Mouse (Mus musculus) gastrocnemius, postnatal 10 days (tissue): ENCODE data around the gene Tmem201. TPM values are rescaled to one million over a fixed set of nuclear protein-coding genes. Genes with fewer than 3 reads are reported as not detected.

Experiments
- DNase-seq: peaks from one replicate; pipeline ENCODE4 v3.0.0; 2021; ENCODE audit warnings: mixed read lengths
- total RNA-seq, 2 experiments: library from RNA; stranded (reverse); gene quantifications; 2 replicates each; pipeline ENCODE4 v1.2.3; 2021

The Tmem201 gene
- total RNA-seq, 2 experiments from 2014 or later = 49.7 to 52.2 TPM

GRCm38 (mm10) chr4:149749003-149749662 lies 11.3 kb upstream of the Tmem201 start:
- no peak for DNase-seq

GRCm38 (mm10) chr4:149744119-149744518 lies 6.3 kb upstream of the Tmem201 start:
- no peak for DNase-seq

GRCm38 (mm10) chr4:149742011-149742530 lies 4.2 kb upstream of the Tmem201 start:
- DNase-seq = no peak

GRCm38 (mm10) chr4:149740301-149740700 lies 2.5 kb upstream of the Tmem201 start:
- DNase-seq = no peak

GRCm38 (mm10) chr4:149739478-149739877 lies 1.6 kb upstream of the Tmem201 start:
- no peak for DNase-seq

- DNase-seq = peak; percentile 73
These were observed 1.3 kb downstream of the Tmem201 start for GRCm38 (mm10) chr4:149736581-149736980.

GRCm38 (mm10) chr4:149735624-149736250 lies 2.1 kb downstream of the Tmem201 start:
- DNase-seq = no peak

GRCm38 (mm10) chr4:149734730-149735475 lies 2.9 kb downstream of the Tmem201 start:
- DNase-seq = no peak

- DNase-seq = no peak
These were observed 3.6 kb downstream of the Tmem201 start for GRCm38 (mm10) chr4:149734246-149734645.

- DNase-seq = no peak
These were observed 4.1 kb downstream of the Tmem201 start for GRCm38 (mm10) chr4:149733748-149734147.

GRCm38 (mm10) chr4:149732800-149733199 lies 5.0 kb downstream of the Tmem201 start:
- DNase-seq = no peak

- DNase-seq = no peak
These were observed 5.5 kb downstream of the Tmem201 start for GRCm38 (mm10) chr4:149732313-149732712.

GRCm38 (mm10) chr4:149730827-149731226 lies 7.0 kb downstream of the Tmem201 start:
- DNase-seq = no peak

GRCm38 (mm10) chr4:149728810-149729209 lies 9.0 kb downstream of the Tmem201 start:
- DNase-seq = no peak

- no peak for DNase-seq
These were observed 10.2 kb downstream of the Tmem201 start for GRCm38 (mm10) chr4:149727636-149728035.

- DNase-seq = peak; percentile 90
These were observed 12.0 kb downstream of the Tmem201 start for GRCm38 (mm10) chr4:149725661-149726350.

- DNase-seq = no peak
These were observed 12.9 kb downstream of the Tmem201 start for GRCm38 (mm10) chr4:149724916-149725470.

- peak; percentile 54 for DNase-seq
These were observed 13.8 kb downstream of the Tmem201 start for GRCm38 (mm10) chr4:149723855-149724731.

- no peak for DNase-seq
These were observed 14.8 kb downstream of the Tmem201 start for GRCm38 (mm10) chr4:149723021-149723390.

GRCm38 (mm10) chr4:149722104-149723020 lies 15.5 kb downstream of the Tmem201 start:
- no peak for DNase-seq
